Mouse (Mus musculus) cerebellum, adult 9-10 months (tissue): ENCODE data around the gene Cryba1.

Experiments used
- DNase-seq: peaks from one replicate; pipeline ENCODE4 v3.0.0; 2022

Cryba1 gene

DNA sequence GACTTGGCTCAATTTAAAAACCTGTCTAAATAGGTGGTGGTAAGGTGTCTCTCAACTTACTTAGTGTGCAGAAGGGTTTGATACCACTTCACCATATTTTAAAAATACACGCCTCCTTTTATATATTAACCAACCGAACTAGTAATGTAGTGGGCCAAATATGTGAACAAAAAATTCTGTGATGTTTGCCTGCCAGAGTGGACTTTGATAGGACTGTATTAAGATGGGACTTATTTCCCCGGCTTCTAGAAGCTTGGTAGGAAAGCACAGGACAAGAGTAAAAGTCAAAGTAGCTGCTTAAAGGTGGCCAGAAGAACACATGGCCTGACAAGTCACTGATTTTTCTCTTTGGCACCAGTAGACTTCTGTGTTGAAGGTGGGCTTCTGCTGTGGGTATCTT, 11.3 kb downstream of the Cryba1 start:
- no peak for DNase-seq

DNA sequence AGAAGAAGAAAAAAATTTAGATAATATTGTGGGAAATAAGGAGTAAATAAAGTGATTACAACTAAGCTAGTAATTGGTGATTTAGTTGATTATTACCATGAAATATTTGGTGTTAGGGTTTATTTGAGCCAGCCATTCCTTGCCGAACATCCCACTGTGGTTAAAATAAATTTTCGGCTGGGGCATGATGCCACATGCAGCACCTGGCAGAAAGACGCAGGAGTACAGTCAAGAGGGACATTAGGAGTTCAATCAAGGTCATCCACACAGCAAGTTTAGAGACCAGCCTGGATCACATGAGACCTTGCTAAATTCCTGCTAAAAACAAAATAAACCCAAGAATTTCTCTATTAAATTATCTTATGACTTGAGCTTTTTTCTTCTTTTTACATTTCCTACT, 16.0 kb downstream of the Cryba1 start:
- DNase-seq: no peak

DNA sequence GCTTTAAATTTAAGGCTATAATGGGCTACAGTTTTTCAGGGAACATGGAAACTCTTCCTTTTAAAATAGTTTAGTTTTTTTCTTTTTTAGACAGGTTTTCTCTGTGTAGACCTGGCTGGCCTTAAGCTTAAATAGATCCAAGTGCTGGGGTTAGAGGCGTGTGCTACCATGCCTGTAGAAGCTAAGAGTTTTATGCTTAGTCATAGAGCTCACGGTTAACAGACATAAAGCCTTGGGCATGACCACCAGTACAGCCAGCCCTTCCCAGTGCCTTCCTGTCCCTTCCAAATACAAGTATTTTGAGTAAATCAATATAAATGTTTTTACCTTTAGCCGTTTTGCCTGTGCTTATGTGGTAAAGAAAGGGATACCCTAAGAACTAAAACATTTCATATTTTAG, 19.2 kb downstream of the Cryba1 start:
- no peak for DNase-seq

DNA sequence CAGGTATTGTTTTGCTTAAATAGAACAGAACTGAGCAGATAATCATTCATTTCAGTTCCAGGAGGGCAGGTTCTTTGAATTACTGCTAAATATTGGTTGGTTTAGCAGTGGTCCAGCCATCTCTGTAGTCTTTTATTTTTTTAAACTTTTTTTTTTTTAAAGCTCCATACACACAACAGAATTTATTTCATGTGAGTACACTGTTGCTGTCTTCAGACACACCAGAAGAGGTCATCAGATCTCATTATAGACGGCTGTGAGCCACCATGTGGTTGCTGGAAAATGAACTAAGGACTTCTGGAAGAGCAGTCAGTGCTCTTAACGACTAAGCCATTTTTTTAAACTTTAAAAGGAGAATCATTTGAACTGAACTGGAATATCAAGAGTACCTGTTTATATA, 27.9 kb downstream of the Cryba1 start:
- DNase-seq: no peak

DNA sequence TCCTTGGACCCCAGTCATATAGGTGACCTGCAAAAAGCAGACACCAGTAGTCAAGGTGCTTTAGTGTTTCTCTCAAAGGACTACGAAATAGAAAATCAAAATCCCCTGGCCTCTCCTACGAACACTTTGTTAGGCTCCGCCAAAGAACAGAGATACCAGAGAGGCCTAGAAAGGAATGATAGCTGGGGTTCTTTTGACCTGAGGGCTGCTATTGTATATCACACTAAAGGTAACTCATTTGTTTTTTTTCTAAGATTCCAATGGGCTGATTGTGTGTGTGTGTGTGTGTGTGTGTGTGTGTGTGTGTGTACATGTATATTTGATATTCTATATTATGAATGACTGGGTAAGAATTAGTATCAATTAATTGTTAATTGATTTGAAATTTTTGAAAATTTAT, 32.1 kb downstream of the Cryba1 start:
- DNase-seq: no peak

DNA sequence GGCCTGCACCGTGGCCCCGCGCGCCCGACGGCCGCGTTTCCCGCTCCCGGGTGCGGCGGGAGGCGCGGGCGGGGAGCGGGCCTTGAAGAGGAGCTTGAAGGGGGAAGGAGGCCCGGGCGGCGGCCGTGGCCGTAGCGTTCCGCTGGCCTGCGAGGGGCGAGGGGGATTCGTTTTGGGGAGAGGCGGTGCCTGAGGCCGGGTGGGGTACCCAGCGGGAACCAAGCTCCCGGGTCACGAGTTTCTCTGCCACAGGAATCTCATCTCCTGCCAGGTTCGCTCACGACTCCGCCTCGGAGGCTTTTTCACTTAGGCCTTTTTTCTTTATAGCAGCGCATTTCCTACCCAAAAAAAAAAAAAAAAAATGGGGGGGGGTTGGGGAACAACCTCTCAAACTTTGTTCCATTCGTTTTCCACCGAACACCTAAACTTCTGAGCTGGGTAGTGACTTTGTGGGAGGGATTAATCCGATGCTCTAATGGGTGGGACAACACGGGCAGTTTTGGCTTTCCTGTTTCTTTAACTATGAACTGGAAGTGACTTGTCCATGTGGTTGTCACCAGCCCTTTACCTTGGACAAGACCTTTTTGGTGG, 37.4 kb downstream of the Cryba1 start:
- DNase-seq: peak; percentile 52

DNA sequence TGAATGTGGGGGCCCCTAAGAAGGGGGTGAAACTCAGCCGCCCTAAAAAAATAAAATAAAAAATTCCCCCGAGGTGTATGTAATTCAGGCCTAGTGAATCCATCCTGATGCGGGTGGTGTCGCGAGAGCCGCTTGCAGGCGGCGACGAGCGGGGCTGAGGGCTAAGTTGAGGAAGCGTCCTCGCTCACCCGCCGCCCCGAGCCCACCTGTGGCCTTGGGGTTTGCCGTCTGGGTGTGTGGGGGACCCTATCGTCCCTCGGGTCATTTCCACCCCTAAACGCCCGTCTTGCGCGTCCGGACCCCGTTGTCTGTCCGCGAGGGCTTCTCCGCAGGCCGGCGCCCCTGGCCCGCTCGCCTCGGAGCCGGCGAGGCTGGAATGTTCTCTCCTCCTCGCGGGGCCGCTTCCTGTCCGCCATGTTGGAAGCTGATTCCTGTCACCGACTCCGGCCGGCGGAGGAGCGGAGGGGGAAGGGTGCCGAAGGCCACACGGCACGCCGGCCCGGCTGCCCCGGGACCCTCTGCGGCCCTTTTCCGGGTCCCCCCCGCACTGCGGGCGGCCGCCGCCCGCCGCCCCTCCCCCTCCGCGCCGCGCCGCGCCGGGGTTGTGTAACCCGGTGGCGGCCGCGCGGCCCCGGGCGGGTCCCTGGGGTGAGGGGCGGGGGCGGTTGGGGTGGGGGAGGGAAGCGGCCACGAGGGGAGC, 38.1 kb downstream of the Cryba1 start:
- peak; percentile 58 for DNase-seq

DNA sequence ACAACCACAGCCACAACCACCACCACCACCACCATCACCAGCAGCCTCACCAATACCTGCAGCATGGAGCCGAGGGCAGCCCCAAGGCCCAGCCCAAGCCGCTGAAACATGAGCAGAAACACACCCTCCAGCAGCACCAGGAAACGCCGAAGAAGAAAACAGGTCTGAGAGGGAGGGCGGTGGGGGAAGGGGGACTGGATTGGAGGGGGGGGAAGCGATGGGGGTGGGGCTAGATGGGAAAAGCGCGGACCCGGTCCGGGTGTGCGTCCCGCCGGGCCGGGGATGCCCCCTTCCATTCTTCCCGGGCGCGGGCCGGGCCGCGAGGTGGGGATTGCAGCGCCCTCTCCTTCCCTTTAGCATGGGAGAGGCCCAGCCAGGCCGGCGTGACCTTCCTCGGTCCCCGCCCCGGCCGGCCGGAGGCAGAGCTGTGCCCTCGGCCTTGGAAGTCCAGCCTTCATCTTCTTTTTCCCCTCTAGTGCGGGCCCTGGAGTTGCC, 38.7 kb downstream of the Cryba1 start:
- DNase-seq: no peak

DNA sequence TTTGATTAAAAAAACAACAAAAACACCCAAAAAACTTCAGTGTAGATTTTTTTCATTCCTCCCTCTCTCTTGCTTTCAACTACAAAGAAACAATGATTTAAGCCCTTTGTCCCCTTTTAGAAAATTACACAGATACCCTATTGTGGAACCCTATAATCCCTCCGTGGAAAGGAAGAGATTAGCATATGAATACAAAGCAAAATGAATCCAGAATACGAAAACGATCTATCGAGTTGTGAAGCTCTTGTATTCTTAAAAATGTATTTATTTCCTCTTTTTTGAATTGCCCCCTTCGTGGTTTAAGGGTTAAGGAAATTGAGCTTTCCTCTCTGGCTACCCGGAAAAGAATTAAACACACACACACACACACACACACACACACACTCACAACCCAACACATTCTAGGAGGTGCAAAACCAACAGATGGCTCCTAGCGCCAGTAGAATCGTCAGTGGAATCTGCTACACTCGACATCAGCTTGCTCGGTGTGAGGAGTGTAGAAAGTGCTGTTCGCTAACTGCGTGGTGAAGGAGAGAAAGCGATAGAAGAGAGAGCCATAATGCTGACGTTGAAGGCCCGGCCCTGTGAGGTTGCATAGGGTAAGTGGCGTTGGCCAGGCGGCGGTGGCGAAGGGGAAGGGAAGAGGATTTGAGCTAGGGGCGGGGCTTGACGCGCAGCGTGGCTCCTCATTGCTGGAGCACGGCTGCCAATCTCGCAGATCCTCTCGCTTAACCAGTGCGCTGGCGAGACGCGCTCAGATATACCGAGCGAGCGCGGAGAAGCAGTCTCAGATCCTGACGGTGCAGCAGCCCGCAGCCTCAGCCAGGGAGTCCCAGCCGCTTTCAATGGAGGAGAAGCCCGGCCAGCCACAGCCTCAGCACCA, 39.5 kb downstream of the Cryba1 start, which contains the start of gene Nufip2:
Gene Nufip2, plus strand, starts transcription at position 773 of the 883 bp plus-strand sequence.
- DNase-seq: peak; percentile 100

DNA sequence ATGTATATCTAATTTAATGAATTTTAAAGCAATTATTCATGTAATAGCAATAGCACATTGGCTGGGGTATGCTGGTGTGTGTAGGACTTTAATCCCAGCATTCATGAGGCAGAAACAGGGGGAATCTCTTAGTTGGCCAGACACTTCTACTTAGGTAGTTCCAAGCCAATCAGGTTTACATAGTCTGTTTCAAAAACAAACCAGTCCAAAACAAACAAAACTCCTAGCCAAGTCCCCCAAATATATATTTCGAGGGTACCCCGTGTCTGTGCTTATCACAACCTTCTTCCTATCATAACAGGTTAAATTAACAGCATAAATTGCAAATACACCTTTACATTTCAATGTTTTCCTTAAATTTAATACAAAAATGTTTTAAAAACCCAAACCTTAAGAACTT, 40.2 kb downstream of the Cryba1 start:
- DNase-seq: no peak

DNA sequence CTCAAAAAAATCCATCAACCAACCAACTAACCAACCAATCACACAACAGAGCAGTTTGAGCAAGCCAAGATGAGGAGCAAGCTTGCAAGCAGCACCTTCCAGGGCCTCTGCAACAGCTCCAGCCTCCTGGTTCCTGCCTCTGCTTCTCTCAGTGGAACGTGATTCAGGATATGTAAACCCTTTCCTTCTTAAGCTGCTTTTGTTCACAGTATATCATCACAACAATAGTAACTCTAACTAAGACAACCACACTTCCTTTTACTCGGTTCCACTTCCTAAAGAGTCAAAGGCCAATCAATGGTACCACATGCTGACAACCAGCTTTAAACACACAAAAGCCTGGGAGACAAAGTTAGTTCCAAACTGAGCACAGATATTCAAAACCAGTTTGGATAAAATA, 45.1 kb downstream of the Cryba1 start:
- no peak for DNase-seq

DNA sequence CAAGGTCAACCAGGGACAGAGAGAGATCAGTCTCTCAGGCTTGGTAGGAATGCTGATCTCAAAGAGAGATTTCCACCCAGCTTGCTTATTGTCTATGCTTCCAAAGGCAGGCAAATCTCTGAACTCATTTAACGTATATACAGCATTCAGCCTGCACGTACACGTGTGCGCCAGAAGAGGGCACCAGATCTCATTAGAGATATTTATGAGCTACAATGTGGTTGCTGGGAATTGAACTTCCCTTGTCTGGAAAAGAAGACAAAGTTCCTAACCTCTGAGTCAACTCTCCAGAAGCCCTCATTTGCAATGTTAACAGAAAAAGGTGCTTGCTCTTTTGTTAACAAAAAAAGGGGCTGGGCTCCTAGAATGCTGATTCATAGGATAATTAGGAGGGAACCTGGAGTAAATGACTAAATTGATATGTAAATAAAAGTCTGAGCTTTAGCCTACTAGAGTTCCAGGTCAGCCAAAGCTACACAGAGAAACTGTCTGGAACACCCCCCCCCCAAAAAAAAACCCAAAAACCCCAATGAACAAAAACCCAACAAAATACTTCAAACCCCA, 51.6 kb downstream of the Cryba1 start:
- DNase-seq: no peak

DNA sequence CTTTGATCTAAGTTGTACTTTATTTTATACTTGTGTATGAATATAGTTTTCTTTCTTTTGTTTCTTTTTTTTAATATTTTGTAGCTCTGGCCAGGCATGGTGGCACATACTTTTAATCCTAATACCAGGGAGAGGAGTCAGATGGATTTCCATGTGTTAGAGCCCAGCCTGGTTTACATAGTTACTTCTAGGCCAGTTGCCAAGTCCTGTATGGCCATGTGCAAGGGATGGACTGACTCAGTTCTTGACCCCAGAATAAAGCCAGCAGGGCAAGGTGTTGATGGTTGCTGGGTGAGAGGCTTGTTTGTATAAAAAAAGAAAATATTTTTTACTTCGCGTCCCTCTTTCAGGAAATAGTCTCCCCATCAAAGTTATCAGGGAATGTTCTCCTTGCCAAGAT, 52.3 kb downstream of the Cryba1 start:
- no peak for DNase-seq
